Mouse (Mus musculus) thymus, adult 2 months (tissue): ENCODE measurements at regions not wholly inside any gene's neighbourhood (a gene's known extent, or its start where the extent isn't known, plus 50 kb on each side); places are given as distances from the start of the nearest gene placed in this dataset.

Source experiments
- CTCF ChIP-seq: fragments of 200-500 bp; IDR thresholded peaks from 2 replicates; pipeline ENCODE4 v1.5.1; 2012; ENCODE audit warnings: mild to moderate bottlenecking, control low read depth, low read length, moderate library complexity, borderline replicate concordance; ENCODE audit not compliant: control insufficient read depth, poor library complexity, insufficient read depth; ENCODE audit errors: extremely low read depth
- POLR2A ChIP-seq: fragments of 200-500 bp; IDR thresholded peaks from 2 replicates; pipeline ENCODE4 v1.6.1; 2012; ENCODE audit warnings: mild to moderate bottlenecking, low read length, control low read depth, moderate library complexity; ENCODE audit not compliant: control insufficient read depth, poor library complexity, insufficient read depth; ENCODE audit errors: extremely low read depth

DNA sequence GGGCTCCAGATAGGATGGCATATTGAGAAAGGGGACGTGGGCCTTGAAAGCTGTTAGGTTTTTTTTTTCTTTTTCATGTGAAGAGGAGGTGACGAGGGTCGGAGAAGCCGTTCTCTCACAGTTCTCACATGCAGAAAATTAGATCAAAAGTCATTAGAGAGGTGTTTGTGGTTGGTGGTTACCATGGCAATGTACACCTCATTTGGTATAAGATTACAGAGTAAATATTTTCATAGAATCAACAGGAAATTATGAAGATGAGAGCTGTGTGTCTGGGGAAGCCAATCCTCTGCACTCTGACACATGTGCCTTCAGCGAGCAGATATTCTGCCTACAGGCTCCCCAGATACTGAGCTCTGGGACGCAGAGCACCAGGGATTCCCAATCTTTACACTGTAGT lies 232.5 kb downstream of the 3110018I06Rik start:
- no peak for TF ChIP-seq CTCF
- TF ChIP-seq POLR2A = no peak
